Mouse (Mus musculus): ENCODE measurements at regions not wholly inside any gene's neighbourhood (a gene's known extent, or its start where the extent isn't known, plus 50 kb on each side); places are given as distances from the start of the nearest gene placed in this dataset.

DNA sequence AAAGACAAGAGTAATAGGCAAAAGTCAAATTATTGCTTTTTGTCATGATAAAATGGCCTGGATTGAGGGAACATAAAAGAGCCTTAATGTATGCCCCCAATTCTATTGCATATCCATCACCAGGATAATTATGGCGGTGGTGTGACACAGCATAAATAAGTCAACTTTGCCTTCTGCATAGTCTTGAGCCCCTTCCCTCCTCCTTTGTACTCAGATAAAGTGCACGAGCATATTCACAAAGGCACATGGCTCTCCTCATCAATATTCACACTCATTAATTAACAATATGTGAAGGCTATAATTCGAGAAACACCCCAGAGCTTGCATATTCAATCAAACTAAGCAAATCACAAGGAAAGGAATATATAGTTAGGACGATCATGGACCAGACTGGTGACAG is 619.5 kb downstream of the Nedd1 start:
- 30% methylated on average over 4 of the region's 4 CpGs for WGBS
- Histone ChIP-seq H3K27me3 (replicated peaks) (no peaks in the 10 kb centered on the region), H3K9me3 (replicated peaks) (no peaks in the 10 kb centered on the region), H3K4me1 (peaks cover 11% of the 10 kb centered on the region), H3K27ac (replicated peaks) (no peak overlapping the region), H3K9ac (replicated peaks) (no peak overlapping the region), H3K4me3 (replicated peaks) (no peak overlapping the region), H3K4me2 (no peak overlapping the region), H3K36me3 (no peaks in the 10 kb centered on the region)
- no peak for ATAC-seq (ENCODE audit: low FRiP score)

GRCm38 (mm10) chr10:92097562-92097961 is 624.7 kb downstream of the Nedd1 start:
- H3K27ac ChIP-seq (replicated peaks) = no peak overlapping the region
- H3K9ac ChIP-seq (replicated peaks) = no peak overlapping the region
- WGBS = 42% methylated on average over 6 of the region's 7 CpGs
- no peak for ATAC-seq (ENCODE audit: low FRiP score)
- H3K4me1 ChIP-seq = 0 out of 2 replicates have a peak, but pooled peaks cover 3% of the 10 kb centered on the region
- H3K36me3 ChIP-seq = 0 out of 2 replicates have a peak, but pooled peaks cover 2% of the 10 kb centered on the region
- no peaks in the 10 kb centered on the region for H3K27me3 ChIP-seq (replicated peaks)
- no peak overlapping the region for H3K4me3 ChIP-seq (replicated peaks)
- no peaks in the 10 kb centered on the region for H3K9me3 ChIP-seq (replicated peaks)
- H3K4me2 ChIP-seq = no peak overlapping the region

DNA sequence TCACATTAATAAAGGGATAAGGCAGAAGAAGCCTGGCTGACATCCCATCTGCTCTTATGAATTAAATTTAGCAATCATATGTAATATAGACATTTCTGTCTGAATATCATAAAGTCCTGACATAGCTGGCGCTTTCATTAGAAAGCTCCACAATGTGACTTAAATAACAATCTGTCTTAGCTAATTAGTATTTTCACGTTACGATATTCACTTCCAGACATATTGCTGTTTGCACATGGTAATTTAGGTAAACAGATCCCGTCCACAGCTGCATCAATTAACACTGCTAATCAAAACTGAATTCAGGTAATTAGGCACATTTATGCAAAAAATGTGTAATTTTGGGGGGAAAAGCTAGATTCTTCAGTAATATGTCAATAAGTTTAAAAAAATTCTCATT is 625.1 kb downstream of the Nedd1 start:
- Histone ChIP-seq H3K36me3 (0 out of 2 replicates have a peak, but pooled peaks cover 2% of the 10 kb centered on the region), H3K4me1 (0 out of 2 replicates have a peak, but pooled peaks cover 7% of the 10 kb centered on the region), H3K4me3 (replicated peaks) (no peak overlapping the region), H3K9ac (replicated peaks) (no peak overlapping the region), H3K9me3 (replicated peaks) (no peaks in the 10 kb centered on the region), H3K4me2 (no peak overlapping the region), H3K27me3 (replicated peaks) (no peaks in the 10 kb centered on the region), H3K27ac (replicated peaks) (no peak overlapping the region)
- no peak for ATAC-seq (ENCODE audit: low FRiP score)
- WGBS = 48% methylated on average over 4 of the region's 4 CpGs

DNA sequence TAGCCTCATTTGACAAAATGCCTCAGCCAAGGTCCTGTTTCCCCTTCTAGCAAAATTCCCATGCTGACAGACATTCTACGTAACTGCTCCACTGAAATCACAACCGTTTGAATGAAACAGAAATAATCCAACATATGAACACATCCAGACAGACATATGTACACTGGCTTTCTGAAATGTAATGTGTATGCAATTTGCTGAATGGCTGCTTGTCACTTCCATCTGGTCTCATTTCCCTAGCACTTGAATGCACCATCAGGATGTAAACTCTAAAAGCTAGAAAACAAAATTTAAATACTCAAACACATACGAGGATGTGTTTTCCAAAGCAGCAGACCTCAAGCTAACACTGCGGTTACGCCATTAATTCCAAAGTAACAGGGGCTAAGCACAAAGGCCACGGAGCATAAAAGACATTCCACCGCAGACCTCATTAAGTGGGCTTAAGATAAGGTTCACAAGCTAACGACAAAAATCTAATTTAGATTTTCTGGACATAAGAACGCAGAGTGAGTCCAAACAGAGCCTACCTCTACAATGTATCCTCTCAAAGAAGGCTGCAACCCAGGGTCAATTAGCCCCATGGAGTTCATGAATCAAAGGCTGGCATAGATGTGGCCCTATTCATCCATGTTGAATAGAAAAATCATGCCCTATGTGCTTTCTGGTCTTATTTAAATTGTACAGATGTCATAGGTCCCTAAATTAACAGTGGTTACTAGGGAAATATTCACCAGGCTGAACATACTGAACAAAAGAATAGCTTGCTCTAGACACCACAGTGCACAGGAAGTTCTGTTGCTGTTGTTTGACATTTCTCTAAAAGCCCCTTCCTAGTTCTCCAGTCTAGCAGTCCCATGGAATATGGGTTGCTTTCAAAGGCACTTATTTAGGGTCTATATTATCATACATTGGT is 630.5 kb downstream of the Nedd1 start:
- WGBS = 36% methylated on average over 9 of the region's 9 CpGs

GRCm38 (mm10) chr10:92082111-92082510 is 640.1 kb downstream of the Nedd1 start:
- Histone ChIP-seq H3K4me3 (replicated peaks) (no peak overlapping the region), H3K9ac (replicated peaks) (no peak overlapping the region), H3K27me3 (replicated peaks) (no peaks in the 10 kb centered on the region), H3K27ac (replicated peaks) (no peak overlapping the region), H3K4me1 (peaks cover 3% of the 10 kb centered on the region; the same call in 1 of the 2 replicates), H3K9me3 (replicated peaks) (no peaks in the 10 kb centered on the region), H3K36me3 (peaks cover 23% of the 10 kb centered on the region), H3K4me2 (no peak overlapping the region)
- 89% methylated on average over 4 of the region's 4 CpGs for WGBS
- no peak for ATAC-seq (ENCODE audit: low FRiP score)

More for the DNA sequence above, 630.5 kb downstream of the Nedd1 start:
- no peak overlapping the region for H3K4me3 ChIP-seq (replicated peaks)
- H3K36me3 ChIP-seq = 0 out of 2 replicates have a peak, but pooled peaks cover 2% of the 10 kb centered on the region
- no peak overlapping the region for H3K4me2 ChIP-seq
- H3K27ac ChIP-seq (replicated peaks) = 0 out of 2 replicates have a peak overlapping the region, but pooled peaks have one; percentile 0
- no peaks in the 10 kb centered on the region for H3K27me3 ChIP-seq (replicated peaks)
- no peak overlapping the region for H3K9ac ChIP-seq (replicated peaks)
- ATAC-seq (ENCODE audit: low FRiP score) = no peak
- H3K9me3 ChIP-seq (replicated peaks) = no peaks in the 10 kb centered on the region
- 0 out of 2 replicates have a peak, but pooled peaks cover 10% of the 10 kb centered on the region for H3K4me1 ChIP-seq

- Histone ChIP-seq H3K4me2 (no peak overlapping the region), H3K27me3 (replicated peaks) (no peaks in the 10 kb centered on the region), H3K9ac (replicated peaks) (no peak overlapping the region), H3K4me1 (peaks cover 12% of the 10 kb centered on the region), H3K27ac (replicated peaks) (no peak overlapping the region), H3K4me3 (replicated peaks) (no peak overlapping the region), H3K9me3 (replicated peaks) (no peaks in the 10 kb centered on the region), H3K36me3 (peaks cover 23% of the 10 kb centered on the region)
- 0 out of 2 replicates have a peak, but pooled peaks have one; percentile 33 for ATAC-seq (ENCODE audit: low FRiP score)
- 18% methylated on average over 1 of the region's 1 CpGs for WGBS
These were observed 641.0 kb downstream of the Nedd1 start for GRCm38 (mm10) chr10:92081199-92081598.

DNA sequence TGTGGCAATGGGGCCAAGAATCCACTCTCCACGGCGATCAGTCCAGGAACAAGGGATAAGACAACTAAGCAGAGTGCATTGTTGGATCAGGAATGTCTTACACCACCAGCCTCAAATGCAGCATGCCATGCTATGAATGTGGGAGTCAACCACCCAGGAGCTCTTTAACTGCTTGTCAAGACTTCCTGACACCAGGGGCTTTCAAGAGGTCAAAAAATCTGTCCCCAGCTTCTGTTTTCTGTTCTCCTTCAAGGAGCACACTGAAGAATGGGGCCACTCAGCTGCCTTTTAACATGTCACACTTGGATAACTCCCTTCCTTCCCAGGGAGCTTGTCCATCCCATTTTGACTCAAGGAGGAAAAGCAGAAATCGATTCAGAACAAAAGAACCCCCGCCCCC is 642.8 kb downstream of the Nedd1 start:
- Histone ChIP-seq H3K4me1 (peaks cover 24% of the 10 kb centered on the region), H3K9me3 (replicated peaks) (no peaks in the 10 kb centered on the region), H3K36me3 (peaks cover 21% of the 10 kb centered on the region), H3K27ac (replicated peaks) (no peak overlapping the region), H3K9ac (replicated peaks) (no peak overlapping the region), H3K4me2 (no peak overlapping the region), H3K4me3 (replicated peaks) (no peak overlapping the region), H3K27me3 (replicated peaks) (no peaks in the 10 kb centered on the region)
- WGBS = 29% methylated on average over 4 of the region's 4 CpGs
- ATAC-seq (ENCODE audit: low FRiP score) = no peak

GRCm38 (mm10) chr10:92077291-92077690 is 644.9 kb downstream of the Nedd1 start:
- no peak for ATAC-seq (ENCODE audit: low FRiP score)
- H3K27ac ChIP-seq (replicated peaks) = peak overlapping the region; percentile 28
- H3K4me1 ChIP-seq = peaks cover 28% of the 10 kb centered on the region

DNA sequence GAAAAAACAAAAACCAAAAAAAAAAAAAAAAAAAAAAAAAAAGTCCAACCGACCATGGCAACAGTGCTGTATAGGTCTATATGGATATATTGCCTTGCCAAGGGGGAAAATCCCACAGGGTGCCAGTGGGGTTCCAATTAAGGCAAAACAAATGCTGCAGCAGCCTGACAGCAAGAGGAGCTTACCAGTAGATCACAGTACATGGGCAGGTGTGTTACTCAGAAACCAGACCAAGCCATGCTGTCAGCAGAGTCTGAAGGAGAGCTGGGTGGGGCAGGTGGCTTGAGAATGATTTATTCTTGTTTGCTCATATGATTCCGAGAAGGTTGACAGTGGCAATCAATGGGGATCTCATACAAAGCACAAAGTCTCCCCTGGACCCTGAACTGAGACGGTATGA is 645.5 kb downstream of the Nedd1 start:
- Histone ChIP-seq H3K27ac (replicated peaks) (peak overlapping the region; percentile 28; the same call in 1 of the 2 replicates), H3K4me2 (no peak overlapping the region), H3K4me1 (peaks cover 28% of the 10 kb centered on the region), H3K9ac (replicated peaks) (no peak overlapping the region), H3K4me3 (replicated peaks) (no peak overlapping the region), H3K27me3 (replicated peaks) (no peaks in the 10 kb centered on the region), H3K36me3 (peaks cover 9% of the 10 kb centered on the region), H3K9me3 (replicated peaks) (no peaks in the 10 kb centered on the region)
- WGBS = 15% methylated on average over 3 of the region's 3 CpGs
- ATAC-seq (ENCODE audit: low FRiP score) = no peak

More at GRCm38 (mm10) chr10:92077291-92077690, 644.9 kb downstream of the Nedd1 start:
- H3K9ac ChIP-seq (replicated peaks) = no peak overlapping the region
- no peak overlapping the region for H3K4me2 ChIP-seq
- H3K27me3 ChIP-seq (replicated peaks) = no peaks in the 10 kb centered on the region
- WGBS = 35% methylated on average over 3 of the region's 3 CpGs
- H3K36me3 ChIP-seq = peaks cover 12% of the 10 kb centered on the region
- H3K9me3 ChIP-seq (replicated peaks) = no peaks in the 10 kb centered on the region
- H3K4me3 ChIP-seq (replicated peaks) = no peak overlapping the region

- peak overlapping the region; percentile 69 for H3K27ac ChIP-seq (replicated peaks)
- H3K4me1 ChIP-seq = peaks cover 28% of the 10 kb centered on the region
- H3K9ac ChIP-seq (replicated peaks) = no peak overlapping the region
- no peak overlapping the region for H3K4me3 ChIP-seq (replicated peaks)
- WGBS = 46% methylated on average over 8 of the region's 8 CpGs
- H3K27me3 ChIP-seq (replicated peaks) = no peaks in the 10 kb centered on the region
- peaks cover 11% of the 10 kb centered on the region for H3K36me3 ChIP-seq
- no peaks in the 10 kb centered on the region for H3K9me3 ChIP-seq (replicated peaks)
- H3K4me2 ChIP-seq = no peak overlapping the region
- no peak for ATAC-seq (ENCODE audit: low FRiP score)
These were observed 646.8 kb downstream of the Nedd1 start for GRCm38 (mm10) chr10:92075469-92075868.

DNA sequence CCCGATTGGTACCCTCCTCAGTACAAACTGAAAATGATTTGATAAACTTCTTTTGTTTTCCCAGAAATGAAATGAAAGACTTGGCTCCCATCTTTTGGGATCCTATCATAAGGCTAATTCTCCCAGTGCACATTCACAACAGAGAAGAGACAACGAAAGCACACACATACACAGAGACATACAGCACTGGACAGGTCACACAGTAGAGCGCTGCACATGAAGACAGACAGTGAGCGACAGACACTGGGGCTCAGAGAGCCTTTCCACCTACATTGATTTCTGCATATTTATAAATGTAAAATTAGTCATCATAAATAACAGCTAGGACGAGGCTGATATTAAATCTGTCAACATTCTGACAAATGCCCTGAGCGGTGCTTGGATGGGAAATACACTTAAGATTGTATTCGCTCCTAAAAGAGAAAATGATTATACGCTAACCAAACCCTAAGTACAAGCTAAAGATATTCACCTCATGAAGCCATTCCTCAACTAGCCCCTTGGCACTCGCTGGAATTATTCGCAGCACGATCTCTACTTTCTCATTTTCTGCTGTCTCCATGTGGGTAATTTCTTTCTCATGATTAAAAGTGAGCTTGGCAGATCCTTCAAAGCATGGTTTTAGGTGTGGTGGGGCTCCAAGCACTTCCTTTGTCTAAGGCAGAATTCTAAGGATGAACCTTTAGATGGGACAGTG is 647.4 kb downstream of the Nedd1 start:
- H3K27ac ChIP-seq (replicated peaks) = peak overlapping the region; percentile 69
- H3K36me3 ChIP-seq = peaks cover 14% of the 10 kb centered on the region
- no peak overlapping the region for H3K4me3 ChIP-seq (replicated peaks)
- no peaks in the 10 kb centered on the region for H3K27me3 ChIP-seq (replicated peaks)
- H3K4me2 ChIP-seq = no peak overlapping the region
- ATAC-seq (ENCODE audit: low FRiP score) = peak; percentile 55; the same call in 1 of the 2 replicates
- no peaks in the 10 kb centered on the region for H3K9me3 ChIP-seq (replicated peaks)
- peaks cover 28% of the 10 kb centered on the region for H3K4me1 ChIP-seq
- H3K9ac ChIP-seq (replicated peaks) = no peak overlapping the region
- 46% methylated on average over 11 of the region's 11 CpGs for WGBS
